Mouse (Mus musculus) layer of hippocampus, adult 9-11 months (tissue): Measurements from ENCODE around the gene Rreb1.

Experiments used
- DNase-seq: peaks from one replicate; pipeline ENCODE4 v3.0.0; 2022

The Rreb1 gene

DNA sequence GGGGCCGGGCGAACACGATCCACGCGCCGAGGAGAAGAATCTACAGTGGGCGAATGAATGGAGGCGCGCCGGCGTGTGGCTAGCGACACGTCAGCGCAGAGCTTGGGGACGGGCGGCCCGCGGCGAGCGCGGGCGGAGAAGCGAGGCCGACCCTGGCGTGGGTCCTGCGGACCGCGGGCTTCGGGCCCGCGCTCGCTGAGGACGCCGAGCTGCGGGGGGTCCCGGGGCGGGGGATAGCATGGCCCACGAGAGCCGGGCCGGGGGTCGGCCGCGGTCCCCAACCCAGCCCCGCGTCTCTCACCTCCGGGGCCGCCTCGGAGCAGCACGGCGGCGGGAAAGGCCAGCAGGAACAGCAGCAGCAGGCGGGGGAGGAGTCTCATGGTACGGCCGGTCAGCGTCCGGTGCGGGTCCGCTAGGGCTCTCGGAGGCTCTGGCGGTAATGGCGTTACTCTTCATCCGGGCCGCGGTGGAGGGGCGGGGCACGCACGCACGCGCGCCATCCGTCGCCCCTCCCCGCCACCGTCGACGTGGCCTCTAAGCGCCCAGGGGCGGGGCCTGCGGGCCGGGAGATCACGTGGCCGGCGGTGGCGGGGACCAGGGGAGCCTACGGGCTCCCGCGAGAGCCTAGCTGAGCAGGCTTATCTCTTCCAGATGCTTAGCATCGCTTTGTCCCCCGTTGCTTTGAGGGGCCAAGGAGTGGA lies 215.7 kb downstream of the Rreb1 start, which contains the start of gene Ssr1:
Gene Ssr1, minus strand, starts transcription at position 514 of the 701 bp plus-strand sequence.
- DNase-seq: peak; percentile 96

DNA sequence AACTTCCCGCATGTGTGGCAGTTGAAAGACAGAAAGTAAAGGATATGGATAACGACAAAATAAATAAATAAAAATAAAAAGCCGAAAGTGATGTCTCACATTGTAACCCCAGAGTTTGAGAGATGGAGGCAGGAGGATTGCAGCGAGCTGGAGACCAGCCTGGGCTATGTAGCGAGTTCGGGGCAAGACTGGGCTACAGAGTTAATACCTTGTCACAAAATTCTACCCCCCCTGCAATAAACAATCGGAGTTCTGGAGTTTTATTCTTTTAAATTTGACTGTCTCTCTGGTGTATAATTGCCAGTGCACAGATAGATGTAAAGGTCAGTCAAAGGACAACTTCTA lies 216.2 kb downstream of the Rreb1 start:
- DNase-seq: no peak

- no peak for DNase-seq
Measured at GRCm38 (mm10) chr13:37999713-38000112, 221.5 kb downstream of the Rreb1 start.
